Mouse (Mus musculus) spleen, adult 2 months (tissue): Measurements from ENCODE around the gene Rdh13. TPM values are rescaled to one million over a fixed set of nuclear protein-coding genes. Genes with fewer than 3 reads are reported as not detected.

ENCODE experiments used
- DNase-seq, 2 experiments: peaks; one replicate each; pipeline versions ENCODE4 v3.0.0 to v3.0.0-alpha.2; 2012 to 2021; ENCODE audit warnings: low spot score in 2 of 2, low read depth in 1 of 2
- H3K27ac ChIP-seq: fragments of 200-500 bp; 2 replicates; pipeline ENCODE4 v1.5.1; 2012; ENCODE audit warnings: low read length, inconsistent platforms; ENCODE audit not compliant: insufficient read depth
- H3K27me3 ChIP-seq: fragments of 200-500 bp; 2 replicates; pipeline ENCODE4 v1.6.1; 2012; ENCODE audit warnings: mild to moderate bottlenecking, moderate library complexity, low read length, inconsistent platforms; ENCODE audit not compliant: control insufficient read depth, insufficient read depth
- H3K36me3 ChIP-seq: fragments of 200-500 bp; 2 replicates; pipeline ENCODE4 v1.6.1; 2012; ENCODE audit warnings: mild to moderate bottlenecking, low read length, inconsistent platforms; ENCODE audit not compliant: control insufficient read depth, insufficient read depth
- H3K4me1 ChIP-seq: fragments of 200-500 bp; 2 replicates; pipeline ENCODE4 v1.6.1; 2011; ENCODE audit warnings: inconsistent platforms; ENCODE audit not compliant: control insufficient read depth, insufficient read depth, insufficient read length
- H3K4me3 ChIP-seq: fragments of 200-500 bp; 2 replicates; pipeline ENCODE4 v1.5.1; 2011; ENCODE audit warnings: mild to moderate bottlenecking, inconsistent platforms; ENCODE audit not compliant: insufficient read depth, insufficient read length; ENCODE audit errors: extremely low read depth
- CTCF ChIP-seq: fragments of 200-500 bp; IDR thresholded peaks from 2 replicates; pipeline ENCODE4 v1.5.1; 2011; ENCODE audit warnings: mild to moderate bottlenecking, inconsistent platforms; ENCODE audit not compliant: insufficient read depth, insufficient read length, insufficient replicate concordance; ENCODE audit errors: extremely low read depth
- POLR2A ChIP-seq: fragments of 200-500 bp; IDR thresholded peaks from 2 replicates; pipeline ENCODE4 v1.6.1; 2011; ENCODE audit warnings: low read depth, low read length, inconsistent platforms
- WGBS: fragments of 180-500 bp; shearing (Covaris S2); methylation state at CpG from one replicate; pipeline ENCODE4 v1.1.7; 2018; 5-methylcytosine and 5-hydroxymethylcytosine counted together
- polyA plus RNA-seq: library from polyadenylated mRNA; depleted of rRNA; stranded (reverse); fragments of >200 nt; gene quantifications from 2 replicates; pipeline ENCODE4 v1.2.3, GENCODE M21; 2012; rRNA removed

Gene Rdh13
- 6.4 and 7.8 TPM in 2 replicates for polyA plus RNA-seq

- no peaks in the 10 kb centered on the region for H3K27me3 ChIP-seq
- peak within 1 kb of the TSS; percentile 51 for H3K27ac ChIP-seq
- H3K4me1 ChIP-seq, result no peaks in the 10 kb centered on the region; the same call in 1 of the 2 replicates
- H3K36me3 ChIP-seq, result peaks cover 15% of the 10 kb centered on the region
- TF ChIP-seq CTCF, result no peak
- H3K4me3 ChIP-seq, result peak within 1 kb of the TSS; percentile 86
- peak; percentile 56 to 75 for DNase-seq
- WGBS, result under 1% methylated on average over 35 of the region's 35 CpGs
Measured at GRCm38 (mm10) chr7:4445216-4445791, at the start of gene Rdh13. Gene Rdh13 (minus strand): TSS chr7:4445649.

GRCm38 (mm10) chr7:4493991-4494390, 48.5 kb upstream of the Rdh13 start:
- Histone ChIP-seq H3K27ac (no peak overlapping the region), H3K4me1 (peaks cover 11% of the 10 kb centered on the region; the same call in 1 of the 2 replicates), H3K27me3 (no peaks in the 10 kb centered on the region), H3K4me3 (no peak overlapping the region), H3K36me3 (peaks cover 10% of the 10 kb centered on the region)
- 40% methylated on average over 1 of the region's 1 CpGs for WGBS
- TF ChIP-seq CTCF (no peak), POLR2A (no peak)
- DNase-seq, result no peak

GRCm38 (mm10) chr7:4492284-4493224, 47.1 kb upstream of the Rdh13 start:
- Histone ChIP-seq H3K4me1 (peaks cover 8% of the 10 kb centered on the region; the same call in 1 of the 2 replicates), H3K27me3 (no peaks in the 10 kb centered on the region), H3K4me3 (no peak overlapping the region), H3K27ac (0 out of 2 replicates have a peak overlapping the region, but pooled peaks have one; percentile 6), H3K36me3 (peaks cover 13% of the 10 kb centered on the region)
- DNase-seq, result peak in 1 of 2 experiments; percentile 43
- TF ChIP-seq POLR2A, result no peak
- TF ChIP-seq CTCF, result no peak
- 42% methylated on average over 13 of the region's 13 CpGs for WGBS

- H3K27me3 ChIP-seq, result no peaks in the 10 kb centered on the region
- DNase-seq, result no peak
- H3K36me3 ChIP-seq, result peaks cover 17% of the 10 kb centered on the region
- peaks cover 8% of the 10 kb centered on the region; the same call in 1 of the 2 replicates for H3K4me1 ChIP-seq
- no peak overlapping the region for H3K4me3 ChIP-seq
- no peak overlapping the region for H3K27ac ChIP-seq
- WGBS, result 69% methylated on average over 6 of the region's 6 CpGs
- no peak for TF ChIP-seq POLR2A
- no peak for TF ChIP-seq CTCF
Measured at GRCm38 (mm10) chr7:4491308-4491707, 45.9 kb upstream of the Rdh13 start.

- H3K36me3 ChIP-seq, result peaks cover 45% of the 10 kb centered on the region
- WGBS, result 95% methylated on average over 12 of the region's 12 CpGs
Measured at GRCm38 (mm10) chr7:4482281-4482680, 36.8 kb upstream of the Rdh13 start.

GRCm38 (mm10) chr7:4479674-4480073, 34.2 kb upstream of the Rdh13 start:
- whole genome bisulfite sequencing, result 52% methylated on average over 6 of the region's 6 CpGs
- Histone ChIP-seq H3K36me3 (peaks cover 29% of the 10 kb centered on the region), H3K4me1 (no peaks in the 10 kb centered on the region), H3K27me3 (peaks cover 2% of the 10 kb centered on the region; the same call in 1 of the 2 replicates), H3K4me3 (no peak overlapping the region), H3K27ac (no peak overlapping the region)
- peak in 1 of 2 experiments; percentile 27 for DNase-seq
- TF ChIP-seq CTCF, result peak; percentile 44; the same call in 1 of the 2 replicates
- TF ChIP-seq POLR2A, result no peak

More at GRCm38 (mm10) chr7:4482281-4482680, 36.8 kb upstream of the Rdh13 start:
- no peak for TF ChIP-seq POLR2A
- TF ChIP-seq CTCF, result no peak
- Histone ChIP-seq H3K4me1 (no peaks in the 10 kb centered on the region), H3K4me3 (no peak overlapping the region), H3K27ac (no peak overlapping the region), H3K27me3 (peaks cover 2% of the 10 kb centered on the region; the same call in 1 of the 2 replicates)
- DNase-seq, result no peak

GRCm38 (mm10) chr7:4478796-4479291, 33.4 kb upstream of the Rdh13 start:
- peaks cover 21% of the 10 kb centered on the region for H3K36me3 ChIP-seq
- DNase-seq, result no peak
- H3K27me3 ChIP-seq, result peaks cover 2% of the 10 kb centered on the region; the same call in 1 of the 2 replicates
- no peak for TF ChIP-seq POLR2A
- no peak for TF ChIP-seq CTCF
- no peak overlapping the region for H3K27ac ChIP-seq
- H3K4me3 ChIP-seq, result peak overlapping the region; percentile 49; the same call in 1 of the 2 replicates
- no peaks in the 10 kb centered on the region for H3K4me1 ChIP-seq
- WGBS, result 39% methylated on average over 16 of the region's 16 CpGs
